Mouse (Mus musculus): ENCODE results near the gene Col23a1.

Col23a1 gene

GRCm38 (mm10) chr11:51526631-51527161 is 237.0 kb downstream of the Col23a1 start:
- intact Hi-C loops (cut with DNase I): no loop called here

- intact Hi-C loops (cut with DNase I): loop anchor here (5.0 to 10.0 kb wide), 3 partner anchors 86 to 588 kb away; partner anchors contain the start of gene 4933414I15Rik
These were observed 243.4 kb downstream of the Col23a1 start for GRCm38 (mm10) chr11:51533128-51533533.

DNA sequence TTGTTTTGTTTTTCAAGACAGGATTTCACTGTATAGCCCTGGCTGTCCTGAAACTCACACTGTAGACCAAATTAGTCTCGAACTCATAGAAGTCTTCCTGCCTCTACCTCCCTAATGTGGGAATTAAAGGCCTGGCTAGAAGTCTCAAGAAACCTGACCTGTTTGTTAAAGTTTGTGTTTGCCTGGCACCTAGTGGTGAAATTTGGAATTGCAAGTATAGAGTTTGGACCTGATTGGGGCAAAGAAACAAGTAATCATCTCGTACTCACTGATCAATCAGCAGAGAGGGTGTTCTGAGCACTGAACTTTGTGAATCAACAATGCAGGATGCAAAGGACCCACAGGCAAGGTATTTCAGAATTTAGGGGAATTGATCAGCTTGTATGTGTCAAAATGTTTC is 244.6 kb downstream of the Col23a1 start:
- intact Hi-C loops (cut with DNase I): loop anchor here (2.0 to 10.0 kb wide), 4 partner anchors 87 to 590 kb away; partner anchors contain the start of genes 4933414I15Rik and Col23a1

DNA sequence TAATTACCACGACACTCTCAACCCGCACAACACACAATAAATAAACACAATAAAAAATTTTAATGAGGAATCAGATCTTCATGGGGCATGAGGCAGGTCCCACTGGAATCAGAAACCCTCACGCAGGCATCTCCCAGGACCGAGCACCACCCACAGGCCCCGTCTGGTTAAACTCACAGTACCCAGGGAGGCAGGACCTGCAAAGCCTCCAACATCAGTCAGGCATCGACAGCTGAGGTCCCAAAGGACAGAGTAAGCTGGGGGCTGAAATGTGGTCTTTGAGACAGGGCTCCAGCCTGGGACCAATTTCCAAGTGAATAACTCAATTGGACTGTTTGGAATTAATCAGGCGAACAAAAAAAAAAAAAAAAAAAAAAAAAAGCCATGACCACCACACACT is 248.7 kb downstream of the Col23a1 start:
- intact Hi-C loops (cut with DNase I): loop anchor here (10.0 kb wide), 1 partner anchor 594 kb away; the partner anchor contains the start of gene 4933414I15Rik

- intact Hi-C loops (cut with DNase I): loop anchor here (10.0 kb wide), 1 partner anchor 594 kb away; the partner anchor contains the start of gene 4933414I15Rik
These were observed 249.4 kb downstream of the Col23a1 start for GRCm38 (mm10) chr11:51538919-51539758.

GRCm38 (mm10) chr11:51539759-51540282 is 250.1 kb downstream of the Col23a1 start:
- intact Hi-C loops (cut with DNase I): loop anchor here (5.0 to 10.0 kb wide), 2 partner anchors 42 to 595 kb away; partner anchors contain the start of genes 4933414I15Rik and Phykpl

GRCm38 (mm10) chr11:51542424-51542823 is 252.7 kb downstream of the Col23a1 start:
- intact Hi-C loops (cut with DNase I): loop anchor here (5.0 kb wide), 1 partner anchor 40 kb away; the partner anchor contains the start of gene Phykpl

- intact Hi-C loops (cut with DNase I): loop anchor here (5.0 kb wide), 1 partner anchor 39 kb away; the partner anchor contains the start of gene Phykpl
These were observed 253.8 kb downstream of the Col23a1 start for GRCm38 (mm10) chr11:51543487-51544050.

DNA sequence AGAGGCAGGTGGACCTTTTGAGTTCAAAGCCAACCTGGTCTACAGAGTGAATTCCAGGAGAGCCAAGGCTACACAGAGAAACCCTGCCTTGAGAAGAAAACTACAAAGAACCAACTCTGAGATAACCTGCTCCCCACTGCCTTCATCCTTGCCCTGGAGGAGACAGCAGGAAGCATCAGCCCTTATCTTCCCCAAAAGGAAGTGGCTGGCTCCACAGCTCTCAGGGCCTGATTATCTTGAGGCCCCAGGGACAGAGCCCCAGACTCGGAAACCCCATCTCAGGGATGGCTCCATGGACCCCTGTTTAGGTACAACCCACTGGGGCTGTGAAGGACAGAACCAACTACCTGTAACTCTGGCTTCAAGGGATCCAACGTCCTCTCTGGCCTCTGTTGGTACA is 254.7 kb downstream of the Col23a1 start:
- intact Hi-C loops (cut with DNase I): loop anchor here (5.0 kb wide), 1 partner anchor 38 kb away; the partner anchor contains the start of gene Phykpl

DNA sequence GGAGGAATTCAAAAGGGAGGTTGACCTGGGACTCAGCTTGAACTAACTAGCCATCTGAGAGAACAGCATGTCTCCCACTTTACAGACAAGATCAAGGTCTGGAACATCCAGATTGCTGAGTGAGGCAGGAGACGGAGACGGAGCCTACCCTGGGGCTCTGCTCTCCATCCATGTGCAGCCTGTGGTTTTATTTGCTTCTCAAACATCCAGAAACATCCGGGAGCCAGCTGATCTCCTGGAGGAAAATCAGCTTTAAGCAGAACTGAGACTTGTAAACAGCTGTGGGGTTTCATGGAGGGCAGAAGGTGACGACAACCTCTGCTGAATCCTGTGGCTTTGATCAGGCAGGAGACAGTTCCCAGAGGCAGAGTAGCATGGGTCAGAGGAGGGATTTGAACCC is 256.1 kb downstream of the Col23a1 start:
- intact Hi-C loops (cut with DNase I): no loop called here

DNA sequence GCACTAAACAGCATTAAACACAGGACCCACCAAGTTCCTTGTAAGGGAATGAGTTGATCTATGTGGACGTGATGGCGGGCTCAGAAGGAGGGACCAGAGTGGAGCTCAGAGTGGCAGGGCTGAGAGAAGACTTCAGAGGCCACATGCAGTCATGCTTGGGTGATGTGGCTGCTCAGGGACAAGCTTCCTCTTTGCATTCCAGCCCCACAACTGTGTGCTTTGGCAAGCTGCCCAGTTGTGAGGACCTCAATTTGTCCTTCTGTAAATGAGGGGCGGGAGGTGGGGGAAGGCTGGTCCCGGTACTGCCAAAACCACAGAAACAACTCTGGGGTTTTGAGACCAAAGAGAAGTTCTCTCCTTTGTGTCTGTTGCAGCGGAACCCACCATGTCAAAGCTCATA is 261.5 kb downstream of the Col23a1 start:
- intact Hi-C loops (cut with DNase I): no loop called here

DNA sequence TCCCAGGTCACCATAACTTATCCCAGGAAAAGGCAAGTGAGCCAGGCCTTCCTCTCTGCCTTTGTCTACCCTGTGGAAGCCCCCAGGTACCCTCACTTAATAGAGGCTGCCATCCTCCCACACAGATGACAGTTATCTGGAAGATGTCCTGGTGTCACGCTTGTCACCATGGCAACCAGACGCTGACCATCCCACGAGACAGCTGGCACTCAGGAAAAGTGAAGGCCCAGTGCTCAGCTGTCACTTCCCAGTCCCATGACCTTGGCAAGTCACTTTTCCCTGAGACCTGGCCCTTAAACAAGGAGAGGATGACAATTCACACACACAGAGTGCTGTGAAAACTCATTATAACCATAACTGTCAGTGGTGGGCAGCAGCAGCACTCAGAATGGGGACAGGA is 262.4 kb downstream of the Col23a1 start:
- intact Hi-C loops (cut with DNase I): no loop called here

GRCm38 (mm10) chr11:51554590-51554989 is 264.9 kb downstream of the Col23a1 start:
- intact Hi-C loops (cut with DNase I): no loop called here

GRCm38 (mm10) chr11:51555066-51555465 is 265.3 kb downstream of the Col23a1 start:
- intact Hi-C loops (cut with DNase I): no loop called here

DNA sequence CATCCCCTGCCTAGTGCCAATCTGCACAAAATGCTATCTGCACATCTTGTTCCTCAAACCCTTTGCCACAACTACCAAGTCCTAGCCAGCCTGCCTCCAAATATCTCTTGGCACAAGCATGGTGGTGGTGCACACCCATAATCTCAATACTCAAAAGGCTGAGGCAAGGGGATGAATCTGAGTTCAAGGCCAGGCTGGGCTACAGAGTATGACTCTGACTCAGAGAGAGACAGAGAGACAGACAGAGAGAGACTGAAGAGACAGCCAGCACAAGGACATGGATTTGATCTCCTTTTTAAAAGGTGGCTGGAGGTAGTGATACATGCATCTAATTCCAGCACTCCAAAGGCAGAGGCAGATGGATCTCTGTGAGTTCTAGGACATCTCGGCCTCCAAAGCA is 273.6 kb downstream of the Col23a1 start:
- intact Hi-C loops (cut with DNase I): no loop called here

DNA sequence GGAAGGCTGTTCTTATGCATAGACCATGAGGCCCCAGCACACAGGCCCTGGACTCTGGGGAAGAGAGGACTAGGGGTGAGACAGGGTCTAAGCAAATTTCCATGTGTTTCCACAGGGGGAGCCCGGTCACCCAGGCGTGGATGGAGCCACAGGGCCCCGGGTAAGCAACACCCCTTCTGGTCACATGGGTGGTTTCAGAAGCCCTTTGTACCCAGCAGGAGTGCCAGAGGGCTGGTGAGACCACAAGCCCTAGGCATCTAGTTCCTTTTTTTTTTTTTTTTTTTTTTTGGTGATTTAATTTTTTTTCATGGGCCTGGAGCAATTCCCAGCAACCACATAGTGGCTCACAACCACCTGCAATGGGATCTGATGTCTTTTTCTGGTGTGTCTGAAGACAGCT is 275.3 kb downstream of the Col23a1 start:
- intact Hi-C loops (cut with DNase I): no loop called here

GRCm38 (mm10) chr11:51565951-51566350 is 276.2 kb downstream of the Col23a1 start:
- intact Hi-C loops (cut with DNase I): no loop called here

DNA sequence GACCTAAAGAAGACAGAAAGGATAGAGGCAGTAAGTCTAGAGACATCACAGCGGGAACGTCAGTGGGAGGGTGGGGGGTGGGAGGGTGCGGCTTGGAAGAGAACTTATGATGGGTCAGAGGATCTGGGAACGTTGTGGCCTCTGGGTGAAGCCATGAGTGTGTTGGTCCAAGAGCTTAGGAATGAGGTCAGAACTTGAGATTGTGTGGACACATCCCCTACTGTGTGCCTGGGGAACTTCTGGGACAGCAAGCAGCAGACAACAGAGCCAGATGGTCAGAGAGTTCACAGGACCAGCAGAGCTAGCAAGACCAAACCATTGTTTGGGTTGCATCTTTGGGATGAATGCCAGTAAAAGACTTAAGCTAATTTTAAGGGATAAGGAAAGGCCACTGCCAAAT is 279.1 kb downstream of the Col23a1 start:
- intact Hi-C loops (cut with DNase I): no loop called here

- intact Hi-C loops (cut with DNase I): no loop called here
These were observed 286.7 kb downstream of the Col23a1 start for GRCm38 (mm10) chr11:51576454-51576853.

DNA sequence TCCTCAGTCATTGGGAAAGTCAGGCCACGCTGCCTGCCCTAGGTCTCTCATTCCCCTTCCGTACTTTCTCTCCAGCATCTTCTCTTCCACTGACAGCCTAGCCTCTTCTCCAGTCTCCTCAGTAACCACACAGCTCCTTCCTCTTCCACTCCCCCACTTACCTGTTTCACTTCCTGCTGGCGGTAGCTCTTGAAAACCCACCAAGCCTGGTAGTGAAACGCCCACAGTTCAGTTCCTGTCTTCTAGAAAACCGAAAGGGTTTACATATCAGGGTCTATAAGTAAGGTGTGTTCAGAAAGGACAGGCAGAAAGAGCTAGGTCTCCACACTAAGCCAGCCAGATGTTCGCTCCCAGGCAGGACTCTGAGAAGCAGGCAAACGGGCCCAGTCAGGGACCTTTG is 287.9 kb downstream of the Col23a1 start:
- intact Hi-C loops (cut with DNase I): no loop called here

GRCm38 (mm10) chr11:51579024-51579423 is 289.3 kb downstream of the Col23a1 start:
- intact Hi-C loops (cut with DNase I): no loop called here

DNA sequence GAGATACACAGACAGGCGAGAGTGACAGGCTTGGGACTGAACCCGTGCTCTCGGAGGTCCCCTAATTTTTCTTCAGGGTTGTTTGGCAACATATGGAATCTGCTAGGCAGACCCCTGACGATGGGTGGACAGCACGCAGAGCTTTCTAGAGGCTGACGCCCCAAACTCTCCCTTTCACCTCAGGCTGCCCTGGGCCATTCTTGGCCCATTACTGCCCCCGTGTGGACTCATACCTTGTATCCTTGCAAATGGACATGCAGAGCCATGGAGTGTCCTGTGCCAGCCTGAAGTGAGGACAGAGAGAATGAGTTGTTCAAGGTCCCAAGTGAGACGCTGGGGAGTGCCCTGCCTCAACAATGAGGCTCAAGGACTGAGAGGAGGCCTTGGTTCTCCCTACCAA is 293.0 kb downstream of the Col23a1 start:
- intact Hi-C loops (cut with DNase I): loop anchor here (5.0 kb wide), 1 partner anchor 40 kb away; no protein-coding TSS in a partner anchor
